8 mouse cellular contexts compared by ENCODE assay signal in the genomic region with DNA sequence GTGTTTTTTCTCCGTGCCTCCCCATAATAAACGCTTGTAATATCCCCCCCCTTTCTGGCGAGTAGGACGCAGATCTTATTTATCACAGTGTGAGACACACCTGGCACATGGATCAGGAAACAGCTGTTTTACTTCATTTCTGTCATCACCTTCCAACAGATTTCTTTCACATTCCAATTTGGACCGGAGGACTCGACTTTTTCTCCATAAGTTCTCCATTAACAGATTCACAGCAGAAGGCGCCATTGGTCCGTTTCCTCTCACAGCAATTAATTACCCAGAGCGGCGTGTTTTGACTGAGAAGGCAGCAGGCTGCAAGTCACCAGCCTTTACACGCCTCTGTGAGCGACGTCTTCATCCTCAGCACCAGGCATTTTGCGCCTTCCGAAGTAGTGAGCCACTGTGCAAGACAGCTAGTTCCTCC.
DNase-seq lines count a peak whose midpoint lies in the region; ATAC-seq and TF ChIP-seq lines count a peak whose summit lies in the region.

No protein-coding gene starts in this region.

- TF ChIP-seq EP300 in heart, postnatal 0 days (IDR thresholded peaks at IDR 0.05; ENCODE audit: low read depth): no peak

- H3K27ac ChIP-seq in lung, embryonic 14.5 days (ENCODE audit: low read depth): no peak overlapping the region
- H3K27ac ChIP-seq in heart, postnatal 0 days (ENCODE audit: low read depth): no peak overlapping the region
- H3K27ac ChIP-seq in limb, embryonic 15.5 days: peak overlapping the region; percentile 72

- H3K4me3 ChIP-seq in lung, embryonic 14.5 days (ENCODE audit: low read depth, low read length): no peak overlapping the region
- H3K4me3 ChIP-seq in heart, postnatal 0 days (ENCODE audit: low read depth, low read length): no peak overlapping the region
- H3K4me3 ChIP-seq in limb, embryonic 15.5 days: peak overlapping the region; percentile 15; the same call in 1 of the 2 replicates

- H3K4me2 ChIP-seq in lung, embryonic 14.5 days: peak overlapping the region; percentile 41
- H3K4me2 ChIP-seq in heart, postnatal 0 days (ENCODE audit: low read depth, low read length): peak overlapping the region; percentile 15; the same call in 1 of the 2 replicates
- H3K4me2 ChIP-seq in limb, embryonic 15.5 days: peak overlapping the region; percentile 40

- no peaks in the 10 kb centered on the region for H3K9me3 ChIP-seq in lung, embryonic 14.5 days (ENCODE audit: low read depth, low read length)
- no peaks in the 10 kb centered on the region for H3K9me3 ChIP-seq in heart, postnatal 0 days (replicated peaks; ENCODE audit: control insufficient read depth, low read length)
- H3K9me3 ChIP-seq in limb, embryonic 15.5 days: no peaks in the 10 kb centered on the region

- 26% methylated on average over 15 of the region's 15 CpGs for WGBS in lung, embryonic 14.5 days
- WGBS in heart, postnatal 0 days: 57% methylated on average over 15 of the region's 15 CpGs
- 8% methylated on average over 15 of the region's 15 CpGs for WGBS in limb, embryonic 15.5 days

- H3K36me3 ChIP-seq in lung, embryonic 14.5 days (ENCODE audit: insufficient read depth): no peaks in the 10 kb centered on the region
- H3K36me3 ChIP-seq in heart, postnatal 0 days (replicated peaks; ENCODE audit: control insufficient read depth, insufficient read depth, low read length): no peaks in the 10 kb centered on the region
- no peaks in the 10 kb centered on the region for H3K36me3 ChIP-seq in limb, embryonic 15.5 days

- TF ChIP-seq CTCF in lung, embryonic 14.5 days (IDR thresholded peaks at IDR 0.05; ENCODE audit: low read depth): no peak
- TF ChIP-seq CTCF in heart, postnatal 0 days (IDR thresholded peaks at IDR 0.05; ENCODE audit: low read depth): no peak

- ATAC-seq in lung, embryonic 14.5 days (ENCODE audit: insufficient read depth): peak; percentile 72
- ATAC-seq in heart, postnatal 0 days (ENCODE audit: insufficient read depth, low read depth): no peak
- no peak; the same call in 1 of the 2 replicates for ATAC-seq in limb, embryonic 15.5 days (ENCODE audit: insufficient number of reproducible peaks, low FRiP score, low TSS enrichment, low read depth)
- no peak for ATAC-seq in inflammation-experienced regulatory T-cells, adult 6 months

- H3K9ac ChIP-seq in lung, embryonic 14.5 days: no peak overlapping the region
- no peak overlapping the region for H3K9ac ChIP-seq in heart, postnatal 0 days (replicated peaks; ENCODE audit: low read depth, low read length)
- H3K9ac ChIP-seq in limb, embryonic 15.5 days: no peak overlapping the region

- DNase-seq in cerebellum, postnatal 25 days: peak; percentile 12
- no peak for DNase-seq in cerebellum, adult 11-12 months
- DNase-seq in lung, embryonic 14.5 days: peak; percentile 64
- no peak for DNase-seq in lung, postnatal 36 days
- DNase-seq in heart, postnatal 0 days (ENCODE audit: low spot score): peak; percentile 29
- DNase-seq in spleen, postnatal 36 days (ENCODE audit: low spot score in 2 of 2): no peak

- no peaks in the 10 kb centered on the region for H3K4me1 ChIP-seq in lung, embryonic 14.5 days (ENCODE audit: insufficient read depth)
- no peaks in the 10 kb centered on the region for H3K4me1 ChIP-seq in heart, postnatal 0 days (ENCODE audit: control insufficient read depth, insufficient read depth)
- peaks cover 36% of the 10 kb centered on the region for H3K4me1 ChIP-seq in limb, embryonic 15.5 days

- no peaks in the 10 kb centered on the region for H3K27me3 ChIP-seq in lung, embryonic 14.5 days (ENCODE audit: insufficient read depth, low read length)
- H3K27me3 ChIP-seq in heart, postnatal 0 days (ENCODE audit: control insufficient read depth, insufficient read depth, low read length): 0 out of 2 replicates have a peak, but pooled peaks cover 9% of the 10 kb centered on the region
- H3K27me3 ChIP-seq in limb, embryonic 15.5 days: peaks cover 4% of the 10 kb centered on the region; the same call in 1 of the 2 replicates

Comparison
In these comparisons a context has a peak if more than half of its experiments do, and no peak if none do; other contexts are left out.
1. DNase-seq: peak in cerebellum, postnatal 25 days (2 of 2), lung, embryonic 14.5 days (single experiment) and heart, postnatal 0 days (single experiment); none in cerebellum, adult 11-12 months (single experiment), lung, postnatal 36 days (single experiment) and spleen, postnatal 36 days (0 of 2).
2. Peak in every context shown above with its lines, with median percentiles within 50 percentile points of each other: H3K4me2 ChIP-seq.